Mouse (Mus musculus) lung, embryonic 15.5 days (tissue): Measurements from ENCODE around the gene Trim2. TPM values are rescaled to one million over a fixed set of nuclear protein-coding genes. Genes with fewer than 3 reads are reported as not detected.
A peak's percentile ranks its signal among the peaks of the same experiment; 100 is the strongest.

ENCODE experiments used
- ATAC-seq: fragments of 200-750 bp; cut with Nextera tagmentation; 2 replicates; pipeline ENCODE4 v1.8.0; 2017; ENCODE audit warnings: moderate number of reproducible peaks, borderline replicate concordance; ENCODE audit not compliant: low FRiP score, low TSS enrichment; ENCODE audit errors: extremely low read depth
- H3K27ac ChIP-seq: fragments of 300-500 bp; sonication (generic); 2 replicates; pipeline ENCODE4 v1.5.1; 2015; ENCODE audit warnings: moderate library complexity, mild to moderate bottlenecking, inconsistent platforms
- H3K27me3 ChIP-seq: fragments of 300-500 bp; sonication (generic); 2 replicates; pipeline ENCODE4 v1.6.1; 2015; ENCODE audit warnings: inconsistent platforms
- H3K36me3 ChIP-seq: fragments of 300-500 bp; sonication (generic); 2 replicates; pipeline ENCODE4 v1.6.1; 2015; ENCODE audit warnings: inconsistent platforms
- H3K4me1 ChIP-seq: fragments of 300-500 bp; sonication (generic); 2 replicates; pipeline ENCODE4 v1.6.1; 2015; ENCODE audit warnings: inconsistent platforms
- H3K4me2 ChIP-seq: fragments of 300-500 bp; sonication (generic); 2 replicates; pipeline ENCODE4 v1.6.1; 2015; ENCODE audit warnings: inconsistent platforms, mild to moderate bottlenecking, moderate library complexity
- H3K4me3 ChIP-seq: fragments of 300-500 bp; sonication (generic); 2 replicates; pipeline ENCODE4 v1.5.1; 2015; ENCODE audit warnings: mild to moderate bottlenecking, inconsistent platforms
- H3K9ac ChIP-seq: fragments of 300-500 bp; sonication (generic); 2 replicates; pipeline ENCODE4 v1.6.1; 2015; ENCODE audit warnings: inconsistent platforms
- H3K9me3 ChIP-seq: fragments of 300-500 bp; sonication (generic); 2 replicates; pipeline ENCODE4 v1.6.1; 2016; ENCODE audit warnings: inconsistent platforms
- WGBS: fragments of 180-500 bp; shearing (Covaris S2); methylation state at CpG from one replicate; pipeline ENCODE4 v1.1.7; 2015; 5-methylcytosine and 5-hydroxymethylcytosine counted together
- polyA plus RNA-seq: library from polyadenylated mRNA; unstranded; fragments of >200 nt; fragmentation: Nextera tagmentation; extraction: Ambion mirVana; gene quantifications from 2 replicates; pipeline ENCODE4 v1.2.1, GENCODE M21; 2015

The Trim2 gene
- polyA plus RNA-seq, 1 experiment from 2014 or later = 31.4 TPM

DNA sequence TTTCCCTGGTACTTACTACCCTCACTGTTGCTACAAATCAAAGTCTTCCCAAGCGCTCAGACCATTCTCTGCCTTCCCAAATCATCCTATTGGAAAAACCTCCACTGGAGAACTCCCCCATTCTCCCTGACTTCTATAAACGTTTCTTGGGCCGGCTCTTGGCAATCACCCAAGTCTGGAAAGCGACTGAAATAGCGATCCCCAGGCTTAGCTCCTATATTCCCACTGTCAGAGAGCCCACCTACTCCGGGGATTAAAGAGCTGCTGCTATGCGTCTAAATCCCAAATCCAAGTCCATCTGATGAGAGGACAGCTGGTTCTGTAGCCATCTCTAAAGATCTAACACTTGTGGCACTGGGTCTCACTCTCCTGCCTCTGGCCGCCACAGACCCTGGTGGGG is 58.9 kb downstream of the Trim2 start:
- Histone ChIP-seq H3K9ac (no peak overlapping the region), H3K36me3 (no peaks in the 10 kb centered on the region), H3K4me2 (no peak overlapping the region), H3K9me3 (no peaks in the 10 kb centered on the region), H3K4me3 (no peak overlapping the region), H3K27me3 (no peaks in the 10 kb centered on the region), H3K27ac (no peak overlapping the region), H3K4me1 (peaks cover 7% of the 10 kb centered on the region; the same call in 1 of the 2 replicates)
- ATAC-seq = no peak
- 36% methylated on average over 8 of the region's 8 CpGs for WGBS

DNA sequence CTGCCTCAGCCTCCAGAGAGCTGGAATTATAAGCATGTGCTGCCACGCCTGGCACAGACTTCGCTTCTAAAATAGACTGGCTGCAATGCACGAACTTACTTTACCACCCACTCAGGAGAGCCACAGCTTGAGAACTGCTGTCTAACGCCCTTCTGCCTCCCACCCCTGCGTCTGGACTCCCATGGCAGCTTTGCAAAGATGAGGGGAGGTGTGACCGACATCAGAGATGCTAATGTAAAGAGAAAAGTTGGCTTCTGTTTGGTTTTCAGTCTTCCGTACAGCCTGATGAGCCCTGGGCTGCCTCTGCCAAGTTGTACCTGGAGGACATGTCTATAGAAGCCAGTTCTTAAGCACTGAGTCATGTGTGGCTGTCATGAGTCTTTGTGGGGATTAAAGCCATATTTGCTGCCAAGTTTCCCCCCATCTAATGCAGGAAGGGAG is 60.2 kb downstream of the Trim2 start:
- H3K36me3 ChIP-seq = no peaks in the 10 kb centered on the region
- H3K9me3 ChIP-seq = no peaks in the 10 kb centered on the region
- H3K4me2 ChIP-seq = no peak overlapping the region
- WGBS = 59% methylated on average over 7 of the region's 7 CpGs
- H3K9ac ChIP-seq = no peak overlapping the region
- H3K4me1 ChIP-seq = peaks cover 7% of the 10 kb centered on the region; the same call in 1 of the 2 replicates
- ATAC-seq = no peak
- no peaks in the 10 kb centered on the region for H3K27me3 ChIP-seq
- no peak overlapping the region for H3K27ac ChIP-seq
- no peak overlapping the region for H3K4me3 ChIP-seq

DNA sequence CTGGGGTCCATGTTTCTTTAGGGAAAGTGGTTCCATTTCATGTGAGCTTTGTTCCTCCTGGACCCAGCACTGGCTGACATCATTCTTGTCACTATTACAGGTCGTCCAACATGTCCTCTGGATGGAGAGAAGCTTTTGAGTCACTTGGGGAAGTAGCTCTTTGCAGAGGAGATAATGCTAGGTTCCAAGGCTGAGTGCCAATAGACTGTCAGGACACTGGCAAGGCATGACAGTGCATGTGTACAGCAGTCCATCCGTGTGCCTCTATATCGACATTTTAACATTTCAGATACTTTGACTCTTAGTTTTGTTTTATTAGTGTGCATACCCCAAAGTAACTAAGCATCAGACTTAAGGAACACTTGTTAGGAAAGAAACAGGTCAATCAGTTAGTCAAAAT is 63.6 kb downstream of the Trim2 start:
- Histone ChIP-seq H3K9me3 (no peaks in the 10 kb centered on the region), H3K27me3 (no peaks in the 10 kb centered on the region), H3K4me2 (no peak overlapping the region), H3K27ac (no peak overlapping the region), H3K4me1 (peaks cover 7% of the 10 kb centered on the region; the same call in 1 of the 2 replicates), H3K4me3 (no peak overlapping the region), H3K9ac (no peak overlapping the region), H3K36me3 (no peaks in the 10 kb centered on the region)
- no peak for ATAC-seq
- WGBS = 61% methylated on average over 3 of the region's 3 CpGs

DNA sequence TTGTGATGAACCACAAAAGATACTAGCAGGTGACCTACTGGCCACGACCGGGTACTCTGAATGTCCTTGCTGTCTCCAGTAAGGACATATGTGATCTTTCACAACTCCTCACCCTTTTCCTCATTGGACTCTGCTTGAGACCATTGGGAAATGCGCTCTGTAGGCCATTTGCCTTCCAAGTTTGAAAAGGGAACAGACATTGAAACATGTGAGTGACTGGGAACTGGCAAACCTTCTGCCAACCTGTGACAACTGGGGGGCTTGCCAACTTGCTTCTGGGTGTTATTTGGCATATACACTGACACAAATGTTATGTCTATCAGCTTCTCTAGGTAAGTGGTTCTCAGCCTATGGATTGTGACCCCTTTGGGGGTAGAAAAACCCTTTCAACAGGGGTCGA is 64.2 kb downstream of the Trim2 start:
- no peaks in the 10 kb centered on the region for H3K9me3 ChIP-seq
- peaks cover 1% of the 10 kb centered on the region; the same call in 1 of the 2 replicates for H3K4me1 ChIP-seq
- 84% methylated on average over 4 of the region's 4 CpGs for WGBS
- H3K4me2 ChIP-seq = no peak overlapping the region
- H3K4me3 ChIP-seq = no peak overlapping the region
- no peak overlapping the region for H3K9ac ChIP-seq
- no peaks in the 10 kb centered on the region for H3K27me3 ChIP-seq
- no peak overlapping the region for H3K27ac ChIP-seq
- no peaks in the 10 kb centered on the region for H3K36me3 ChIP-seq
- ATAC-seq = no peak

DNA sequence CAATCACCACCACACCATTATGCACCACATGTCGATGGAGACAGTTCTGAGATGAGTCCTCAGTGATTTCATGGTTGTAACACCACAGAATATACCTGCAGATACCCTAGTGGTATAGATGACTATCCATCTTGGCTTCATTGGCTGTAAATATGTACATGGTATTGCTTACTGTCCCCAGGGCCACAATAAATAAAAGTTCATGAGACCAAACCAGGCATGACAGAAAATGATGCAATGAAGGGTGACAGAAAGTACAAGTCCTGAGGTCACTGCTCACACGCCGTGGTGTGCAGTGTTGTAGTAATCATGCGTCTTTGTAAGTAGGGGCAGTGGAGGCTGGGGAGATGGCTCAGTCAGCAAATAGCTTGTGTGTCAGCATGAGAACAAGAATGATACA is 65.6 kb downstream of the Trim2 start:
- Histone ChIP-seq H3K9me3 (no peaks in the 10 kb centered on the region), H3K27ac (no peak overlapping the region), H3K4me2 (no peak overlapping the region), H3K4me3 (no peak overlapping the region), H3K27me3 (no peaks in the 10 kb centered on the region), H3K4me1 (no peaks in the 10 kb centered on the region), H3K36me3 (no peaks in the 10 kb centered on the region), H3K9ac (no peak overlapping the region)
- no peak for ATAC-seq
- WGBS = 93% methylated on average over 4 of the region's 4 CpGs

DNA sequence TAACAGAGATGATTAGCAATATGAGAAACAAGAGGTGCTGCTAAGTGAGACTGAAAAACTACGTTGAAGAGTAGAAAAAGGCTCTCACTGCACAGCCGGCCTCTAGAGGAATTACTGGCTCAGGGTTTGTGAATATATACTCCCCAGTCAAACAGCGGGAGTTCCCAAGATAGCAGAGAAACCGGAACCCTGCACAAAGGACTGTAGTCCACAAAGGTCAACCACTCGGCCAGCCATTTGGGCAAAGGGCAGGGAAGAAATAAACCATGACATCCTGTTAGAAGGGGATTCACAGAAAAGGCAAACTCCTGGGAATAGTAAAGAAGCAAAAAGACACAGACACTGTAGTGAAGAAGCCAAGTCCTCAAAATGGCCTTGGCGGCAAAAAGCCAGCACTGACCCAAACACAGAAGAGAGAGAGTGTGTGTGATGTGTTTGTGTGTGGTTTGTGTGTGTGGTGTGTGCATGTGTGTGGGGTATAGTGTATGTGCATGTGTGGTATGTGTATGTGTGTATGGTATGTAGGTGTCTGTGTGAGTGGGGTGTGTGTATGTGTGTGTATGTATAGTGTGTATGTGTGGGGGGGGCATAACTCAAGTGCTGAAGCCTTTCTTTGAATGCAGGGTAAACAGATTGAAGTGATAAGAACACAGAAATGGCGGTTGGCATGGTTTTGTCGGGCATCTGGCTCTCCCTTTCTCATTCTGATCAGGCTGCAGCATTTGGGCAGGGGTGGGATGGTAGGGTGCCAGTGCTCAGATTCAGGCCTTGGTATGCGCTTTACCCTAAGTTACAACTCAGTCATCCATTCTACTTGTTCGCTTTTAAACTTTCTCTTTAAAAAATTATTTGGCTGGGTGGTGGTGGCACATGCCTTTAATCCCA is 71.0 kb downstream of the Trim2 start:
- peak; percentile 58; the same call in 1 of the 2 replicates for ATAC-seq
- WGBS = 43% methylated on average over 10 of the region's 10 CpGs
- H3K4me3 ChIP-seq = no peak overlapping the region
- H3K36me3 ChIP-seq = no peaks in the 10 kb centered on the region
- H3K9ac ChIP-seq = no peak overlapping the region
- no peak overlapping the region for H3K4me2 ChIP-seq
- H3K9me3 ChIP-seq = no peaks in the 10 kb centered on the region
- H3K27ac ChIP-seq = peak overlapping the region; percentile 49
- peaks cover 15% of the 10 kb centered on the region for H3K4me1 ChIP-seq
- H3K27me3 ChIP-seq = no peaks in the 10 kb centered on the region

DNA sequence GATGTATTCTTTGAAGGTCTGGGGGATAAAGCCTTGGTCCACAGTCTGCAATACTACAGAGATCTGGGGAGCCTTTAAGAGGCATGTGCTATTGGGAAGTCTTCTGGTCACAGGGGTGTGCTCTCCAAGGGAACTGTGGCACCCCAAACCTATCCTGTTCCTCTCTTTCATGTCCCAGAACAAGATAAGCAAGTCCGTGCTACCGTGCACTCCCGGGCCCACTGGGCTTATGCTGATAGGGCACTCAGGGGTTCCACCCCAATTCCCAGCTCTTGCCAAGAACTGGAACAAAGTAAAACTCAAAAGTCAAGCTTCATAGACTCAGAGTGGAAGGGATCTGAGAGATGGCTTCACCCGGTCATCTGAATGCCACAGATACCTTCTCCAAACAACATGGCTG is 72.1 kb downstream of the Trim2 start:
- WGBS = 64% methylated on average over 4 of the region's 4 CpGs

DNA sequence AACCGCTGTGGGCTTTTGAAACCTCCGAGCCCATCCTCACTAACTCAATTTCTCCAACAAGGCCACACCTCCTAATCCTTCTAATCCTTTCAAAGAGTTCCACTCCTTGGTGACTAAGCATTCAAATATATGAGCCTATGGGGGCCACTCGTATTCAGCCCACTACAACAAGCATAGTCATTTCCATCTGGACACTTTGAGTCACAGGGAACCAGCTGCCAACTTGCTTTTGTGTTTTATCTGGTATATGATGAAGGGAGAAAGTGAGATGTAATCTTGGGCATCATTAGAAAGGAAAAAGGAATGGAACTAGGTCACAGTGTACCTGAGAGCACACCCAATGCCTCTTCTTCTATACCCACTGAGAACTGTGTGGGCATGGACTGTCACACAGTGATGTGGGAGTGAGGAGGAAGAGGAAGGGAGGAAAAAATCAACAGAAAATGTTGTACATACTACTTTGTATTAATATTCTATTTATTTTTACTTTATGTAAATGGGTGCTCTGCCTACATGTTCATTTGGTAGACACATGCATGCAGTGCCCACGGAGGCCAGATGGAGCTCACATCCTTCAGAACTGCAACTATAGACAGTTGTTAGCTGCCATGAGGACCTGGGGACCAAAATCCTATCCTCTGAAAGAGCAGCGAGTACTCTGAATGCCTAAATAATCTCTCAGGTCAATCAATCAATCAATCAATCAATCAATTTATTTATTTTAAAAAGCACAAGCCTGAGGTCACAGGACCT is 72.8 kb downstream of the Trim2 start:
- H3K27ac ChIP-seq = no peak overlapping the region
- H3K27me3 ChIP-seq = no peaks in the 10 kb centered on the region
- H3K9me3 ChIP-seq = no peaks in the 10 kb centered on the region
- no peak overlapping the region for H3K9ac ChIP-seq
- H3K4me3 ChIP-seq = no peak overlapping the region
- 78% methylated on average over 5 of the region's 5 CpGs for WGBS
- ATAC-seq = no peak
- peaks cover 25% of the 10 kb centered on the region for H3K4me1 ChIP-seq
- H3K4me2 ChIP-seq = no peak overlapping the region
- H3K36me3 ChIP-seq = no peaks in the 10 kb centered on the region

More for the DNA sequence above, 72.1 kb downstream of the Trim2 start:
- Histone ChIP-seq H3K27me3 (no peaks in the 10 kb centered on the region), H3K9ac (no peak overlapping the region), H3K27ac (0 out of 2 replicates have a peak overlapping the region, but pooled peaks have one; percentile 49), H3K4me3 (no peak overlapping the region), H3K4me1 (peaks cover 19% of the 10 kb centered on the region), H3K9me3 (no peaks in the 10 kb centered on the region), H3K36me3 (no peaks in the 10 kb centered on the region), H3K4me2 (no peak overlapping the region)
- ATAC-seq = no peak

DNA sequence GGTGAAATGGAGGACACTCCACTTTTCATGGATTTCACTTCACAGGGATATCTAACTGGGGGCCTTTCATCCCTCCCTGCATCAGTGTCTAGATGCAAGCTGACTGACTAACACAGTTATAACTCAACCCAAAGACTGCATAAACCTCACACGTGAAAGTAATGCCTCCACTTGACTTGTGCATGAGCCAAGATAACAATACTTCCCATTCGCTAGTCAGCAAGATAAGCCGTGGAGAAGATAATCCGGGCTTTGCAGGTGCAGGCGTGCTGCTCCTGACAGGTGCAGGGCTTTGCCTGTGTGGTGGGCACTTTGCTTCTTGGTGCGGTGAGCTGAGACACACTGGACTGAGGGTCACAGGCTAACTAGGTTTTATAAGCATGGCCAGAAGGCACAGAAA is 74.4 kb downstream of the Trim2 start:
- H3K4me1 ChIP-seq = peaks cover 31% of the 10 kb centered on the region
- no peak overlapping the region for H3K4me2 ChIP-seq
- no peak overlapping the region for H3K9ac ChIP-seq
- WGBS = 62% methylated on average over 6 of the region's 6 CpGs
- H3K27me3 ChIP-seq = no peaks in the 10 kb centered on the region
- H3K9me3 ChIP-seq = no peaks in the 10 kb centered on the region
- H3K4me3 ChIP-seq = no peak overlapping the region
- no peak for ATAC-seq
- no peak overlapping the region for H3K27ac ChIP-seq
- no peaks in the 10 kb centered on the region for H3K36me3 ChIP-seq

DNA sequence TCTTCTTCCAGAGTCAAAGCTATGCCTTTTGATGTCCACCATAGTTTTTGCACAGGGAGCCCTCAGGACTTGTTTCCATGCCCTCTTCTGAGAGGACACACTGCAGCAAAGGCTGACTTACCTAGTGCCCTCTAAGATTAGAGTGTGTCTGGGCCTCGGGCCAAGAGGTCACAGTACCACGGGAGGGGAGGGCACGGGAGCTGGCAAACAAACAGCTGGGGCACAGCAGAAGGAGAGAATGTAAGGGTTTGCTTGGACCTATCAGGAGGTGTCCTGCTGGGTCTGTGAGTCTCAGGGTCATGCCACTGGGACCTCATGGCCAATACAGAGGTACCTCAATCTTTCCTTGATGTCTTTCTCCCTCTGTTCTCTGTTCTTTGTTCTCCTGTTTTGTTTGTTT is 75.7 kb downstream of the Trim2 start:
- 13% methylated on average over 3 of the region's 3 CpGs for WGBS
- Histone ChIP-seq H3K9me3 (no peaks in the 10 kb centered on the region), H3K9ac (no peak overlapping the region), H3K4me2 (no peak overlapping the region), H3K27me3 (no peaks in the 10 kb centered on the region), H3K4me3 (no peak overlapping the region), H3K4me1 (peaks cover 37% of the 10 kb centered on the region), H3K27ac (no peak overlapping the region), H3K36me3 (no peaks in the 10 kb centered on the region)
- ATAC-seq = no peak

DNA sequence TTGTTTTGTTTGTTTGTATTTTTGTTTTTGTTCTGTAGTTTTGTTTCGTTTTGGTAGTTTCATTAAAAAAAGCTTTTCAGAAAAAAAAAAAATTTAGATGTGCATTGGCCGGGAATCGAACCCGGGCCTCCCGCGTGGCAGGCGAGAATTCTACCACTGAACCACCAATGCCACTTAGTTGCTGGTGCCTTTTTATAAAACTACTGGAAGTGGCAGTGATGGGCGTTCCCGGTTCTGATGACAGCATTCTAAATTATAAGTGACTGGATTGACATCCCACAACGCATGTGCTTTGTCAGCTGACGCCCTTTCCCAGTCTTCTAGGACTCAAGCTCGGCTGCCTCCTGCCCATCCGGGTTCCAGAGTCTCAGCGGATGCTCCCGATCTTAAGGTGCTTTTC is 77.8 kb downstream of the Trim2 start:
- no peak overlapping the region; the same call in 1 of the 2 replicates for H3K9ac ChIP-seq
- ATAC-seq = no peak; the same call in 1 of the 2 replicates
- H3K4me2 ChIP-seq = peak overlapping the region; percentile 84
- H3K36me3 ChIP-seq = no peaks in the 10 kb centered on the region
- peaks cover 29% of the 10 kb centered on the region for H3K4me1 ChIP-seq
- no peaks in the 10 kb centered on the region for H3K27me3 ChIP-seq
- H3K9me3 ChIP-seq = no peaks in the 10 kb centered on the region
- no peak overlapping the region for H3K27ac ChIP-seq
- 12% methylated on average over 15 of the region's 15 CpGs for WGBS
- H3K4me3 ChIP-seq = peak overlapping the region; percentile 47
